14 mouse cellular contexts compared by ENCODE assay signal in the genomic region with DNA sequence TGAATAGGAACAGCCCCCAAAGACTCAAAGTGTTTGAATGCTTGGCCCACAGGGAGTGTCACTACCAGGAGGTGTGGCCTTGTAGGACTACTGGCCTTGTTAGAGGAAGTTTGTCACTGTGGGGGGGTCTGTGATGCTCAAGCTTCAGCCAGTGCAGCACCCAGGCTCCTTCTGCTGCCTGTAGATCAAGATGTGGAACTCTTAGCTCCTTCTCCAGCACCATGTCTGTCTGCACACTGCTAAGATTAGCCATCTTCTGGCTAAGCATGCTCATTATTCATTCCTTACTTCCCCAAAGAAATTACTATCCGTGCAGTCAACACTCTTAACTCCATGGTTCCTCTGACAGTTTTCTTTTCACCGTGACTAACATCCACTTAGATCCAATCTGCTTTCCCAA. TPM values are rescaled to one million over a fixed set of nuclear protein-coding genes. Genes with fewer than 3 reads are reported as not detected.
"Had no signal": no experiment of that assay in that cellular context is flagged by ENCODE, and none has a peak within 500 bp of the region (broad histone marks: within the 10 kb centered on the region; RNA-seq: fewer than 3 reads in every experiment).

No protein-coding gene starts in this region.

- H3K4me3 ChIP-seq: left cerebral cortex, adult 2 months; limb, embryonic 15.5 days; liver, embryonic 12.5 days; midbrain, embryonic 13.5 days; stomach, embryonic 15.5 days had no signal

- ATAC-seq: liver, embryonic 12.5 days; midbrain, embryonic 13.5 days had no signal

- H3K4me1 ChIP-seq: limb, embryonic 15.5 days; stomach, embryonic 15.5 days had no signal

- H3K27me3 ChIP-seq: limb, embryonic 15.5 days; liver, embryonic 12.5 days; midbrain, embryonic 13.5 days; stomach, embryonic 15.5 days had no signal

- DNase-seq: kidney, adult 8-10 months; kidney, postnatal 4 days; lung, embryonic 14.5 days; lung, postnatal 10 days; right cerebral cortex, adult 18-20 months; right cerebral cortex, postnatal 25 days had no signal

- H3K27ac ChIP-seq: left cerebral cortex, adult 2 months; limb, embryonic 15.5 days; liver, embryonic 12.5 days; macrophage; midbrain, embryonic 13.5 days; stomach, embryonic 15.5 days had no signal

- H3K36me3 ChIP-seq: liver, embryonic 12.5 days; midbrain, embryonic 13.5 days; stomach, embryonic 15.5 days had no signal

- H3K9me3 ChIP-seq: limb, embryonic 15.5 days; liver, embryonic 12.5 days; midbrain, embryonic 13.5 days; stomach, embryonic 15.5 days had no signal

- H3K9ac ChIP-seq: limb, embryonic 15.5 days; liver, embryonic 12.5 days; lung, embryonic 14.5 days; midbrain, embryonic 13.5 days; stomach, embryonic 15.5 days had no signal

RNA-seq across cellular contexts. Expression of a gene that starts 51.8 kb away (rescaled TPM):
- total RNA-seq: midbrain, postnatal 0 days had no signal
- polyA plus RNA-seq: small intestine, adult 2 months had no signal
